Mouse (Mus musculus) lung, postnatal 0 days (tissue): ENCODE measurements at regions not wholly inside any gene's neighbourhood (a gene's known extent, or its start where the extent isn't known, plus 50 kb on each side); places are given as distances from the start of the nearest gene placed in this dataset.
A peak's percentile ranks its signal among the peaks of the same experiment; 100 is the strongest.
"Not testable (repeated sequence)": the region's sequence is repeated elsewhere in the genome, so short reads cannot be mapped to it uniquely, and the experiment has no call there.

Source experiments
- ATAC-seq: fragments of 200-750 bp; cut with Nextera tagmentation; 2 replicates; pipeline ENCODE4 v1.8.0; 2017; ENCODE audit warnings: moderate library complexity
- DNase-seq: peaks from one replicate; pipeline ENCODE4 v3.0.0-alpha.2; 2016; ENCODE audit warnings: low spot score
- H3K27ac ChIP-seq: fragments of 300-500 bp; sonication (generic); 2 replicates; pipeline ENCODE4 v1.5.1; 2014; ENCODE audit warnings: antibody characterized with exemption, mild to moderate bottlenecking, low read length, mixed read lengths
- H3K27me3 ChIP-seq: fragments of 300-500 bp; sonication (generic); replicated peaks from 2 replicates; pipeline ENCODE4 v1.6.1; 2014; ENCODE audit warnings: low read length, mixed read lengths; ENCODE audit not compliant: insufficient read depth
- H3K36me3 ChIP-seq: fragments of 300-500 bp; sonication (generic); 2 replicates; pipeline ENCODE4 v1.6.1; 2014; ENCODE audit warnings: low read length, mixed read lengths; ENCODE audit not compliant: insufficient read depth
- H3K4me1 ChIP-seq: fragments of 300-500 bp; sonication (generic); 2 replicates; pipeline ENCODE4 v1.6.1; 2014; ENCODE audit warnings: antibody characterized with exemption, low read depth, low read length, mixed read lengths; ENCODE audit not compliant: insufficient read depth
- H3K4me2 ChIP-seq: fragments of 300-500 bp; sonication (generic); replicated peaks from 2 replicates; pipeline ENCODE4 v1.6.1; 2014; ENCODE audit warnings: low read depth, mild to moderate bottlenecking, low read length, moderate library complexity, mixed read lengths
- H3K4me3 ChIP-seq: fragments of 300-500 bp; sonication (generic); 2 replicates; pipeline ENCODE4 v1.5.1; 2014; ENCODE audit warnings: low read depth, low read length
- H3K9ac ChIP-seq: fragments of 300-500 bp; sonication (generic); replicated peaks from 2 replicates; pipeline ENCODE4 v1.6.1; 2014; ENCODE audit warnings: low read depth, mild to moderate bottlenecking
- H3K9me3 ChIP-seq: fragments of 300-500 bp; sonication (generic); 2 replicates; pipeline ENCODE4 v1.6.1; 2016; ENCODE audit warnings: low read length, mixed read lengths
- CTCF ChIP-seq: IDR thresholded peaks from 2 replicates; pipeline ENCODE4 v1.5.1; 2016; ENCODE audit warnings: antibody characterized with exemption, mild to moderate bottlenecking
- EP300 ChIP-seq: IDR thresholded peaks from 2 replicates; pipeline ENCODE4 v1.6.1; 2016; ENCODE audit warnings: antibody characterized with exemption, mild to moderate bottlenecking, control low read depth
- WGBS: fragments of 180-500 bp; shearing (Covaris S2); extraction: QIAGEN DNeasy Blood & Tissue Kit; methylation state at CpG from one replicate; pipeline ENCODE4 v1.1.7; 2014; 5-methylcytosine and 5-hydroxymethylcytosine counted together

GRCm38 (mm10) chr3:22304145-22304544 is 227.7 kb downstream of the Tbl1xr1 start:
- no peaks in the 10 kb centered on the region for H3K4me1 ChIP-seq
- H3K9me3 ChIP-seq = no peaks in the 10 kb centered on the region
- no peak overlapping the region for H3K4me2 ChIP-seq
- ATAC-seq (no peak), DNase-seq (no peak)
- no peaks in the 10 kb centered on the region for H3K27me3 ChIP-seq
- no peak for TF ChIP-seq CTCF
- no peak for TF ChIP-seq EP300
- no peak overlapping the region for H3K4me3 ChIP-seq
- no peak overlapping the region for H3K27ac ChIP-seq
- no peaks in the 10 kb centered on the region for H3K36me3 ChIP-seq
- no peak overlapping the region for H3K9ac ChIP-seq
- WGBS = 38% methylated on average over 1 of the region's 1 CpGs

DNA sequence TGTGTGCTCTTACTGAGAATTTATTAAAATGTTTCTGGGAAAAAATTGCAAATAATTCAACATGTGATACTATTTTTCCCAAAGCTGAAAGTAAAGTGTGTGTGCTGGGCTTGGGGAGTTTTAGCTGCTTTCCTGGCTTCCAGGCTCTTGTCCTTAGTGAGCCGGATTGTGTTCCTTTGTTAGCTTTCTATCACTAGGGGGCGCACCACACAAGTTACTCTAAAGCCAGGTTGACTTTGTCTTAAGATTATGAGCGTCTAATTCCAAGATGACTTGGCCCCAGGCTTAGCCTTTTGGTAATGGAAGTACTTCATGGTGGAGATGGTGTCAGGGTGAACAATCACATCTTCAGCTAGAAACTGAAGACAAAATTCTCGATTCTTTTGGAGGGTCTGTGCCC is 230.2 kb downstream of the Tbl1xr1 start:
- Histone ChIP-seq H3K4me1 (no peaks in the 10 kb centered on the region), H3K36me3 (no peaks in the 10 kb centered on the region), H3K4me2 (no peak overlapping the region), H3K27ac (no peak overlapping the region), H3K27me3 (no peaks in the 10 kb centered on the region), H3K4me3 (no peak overlapping the region), H3K9ac (no peak overlapping the region), H3K9me3 (no peaks in the 10 kb centered on the region)
- WGBS = 71% methylated on average over 4 of the region's 4 CpGs
- TF ChIP-seq EP300 (no peak), CTCF (peak; percentile 53)
- DNase-seq (peak; percentile 19), ATAC-seq (no peak)

- 6% methylated on average over 4 of the region's 4 CpGs for WGBS
- Histone ChIP-seq H3K4me3 (no peak overlapping the region), H3K9me3 (no peaks in the 10 kb centered on the region), H3K9ac (no peak overlapping the region), H3K27me3 (no peaks in the 10 kb centered on the region), H3K27ac (no peak overlapping the region), H3K4me1 (no peaks in the 10 kb centered on the region), H3K4me2 (no peak overlapping the region), H3K36me3 (no peaks in the 10 kb centered on the region)
- no peak for ATAC-seq
- TF ChIP-seq CTCF = peak; percentile 92
- TF ChIP-seq EP300 = no peak
- DNase-seq = peak; percentile 37
Observed at GRCm38 (mm10) chr3:22308962-22309361, 232.5 kb downstream of the Tbl1xr1 start.

DNA sequence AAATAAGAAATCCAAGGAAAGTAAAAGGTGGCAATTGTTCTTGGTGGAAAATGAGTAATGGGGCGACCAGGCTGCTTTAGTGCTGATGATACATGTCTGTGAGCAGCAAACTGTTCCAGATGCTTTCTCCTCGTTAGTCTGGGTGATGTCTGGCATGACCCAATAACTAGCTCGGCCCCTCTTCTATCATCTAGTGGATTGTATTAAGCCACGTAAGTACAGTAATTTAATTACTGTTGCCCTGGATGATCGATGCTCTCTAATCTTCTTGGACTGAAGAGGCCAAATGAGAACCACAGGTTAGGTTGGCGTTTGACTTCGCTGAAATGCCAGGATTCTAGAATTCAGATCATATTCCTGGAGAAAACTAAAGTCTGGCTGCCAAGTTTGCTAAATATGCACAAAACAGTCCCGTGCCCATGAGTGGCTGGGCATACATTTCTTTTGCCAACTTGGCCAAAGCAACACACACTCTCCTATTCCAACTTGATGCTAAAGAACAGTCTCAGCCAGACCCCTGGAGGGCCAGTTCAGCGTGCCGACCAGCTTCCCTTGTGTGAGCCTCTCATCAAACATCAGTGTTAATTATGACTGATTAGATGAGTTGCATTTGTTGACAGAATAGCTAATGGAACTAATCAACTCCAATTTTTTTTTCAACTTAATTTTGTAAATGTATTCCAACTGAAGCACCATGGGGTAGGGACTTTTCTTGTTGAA is 240.2 kb downstream of the Tbl1xr1 start:
- Histone ChIP-seq H3K4me2 (no peak overlapping the region), H3K4me1 (no peaks in the 10 kb centered on the region), H3K36me3 (no peaks in the 10 kb centered on the region), H3K9me3 (no peaks in the 10 kb centered on the region), H3K27me3 (no peaks in the 10 kb centered on the region), H3K9ac (no peak overlapping the region), H3K27ac (no peak overlapping the region), H3K4me3 (no peak overlapping the region)
- WGBS = 78% methylated on average over 10 of the region's 10 CpGs
- ATAC-seq = no peak
- no peak for TF ChIP-seq CTCF
- no peak for TF ChIP-seq EP300
- DNase-seq = no peak

GRCm38 (mm10) chr3:22320425-22320824 is 244.0 kb downstream of the Tbl1xr1 start:
- H3K36me3 ChIP-seq, H3K4me1 ChIP-seq, DNase-seq, ATAC-seq, H3K27ac ChIP-seq, H3K27me3 ChIP-seq, H3K4me2 ChIP-seq, H3K9ac ChIP-seq, H3K9me3 ChIP-seq, H3K4me3 ChIP-seq: not testable (repeated sequence)
- 88% methylated on average over 1 of the region's 1 CpGs for WGBS

DNA sequence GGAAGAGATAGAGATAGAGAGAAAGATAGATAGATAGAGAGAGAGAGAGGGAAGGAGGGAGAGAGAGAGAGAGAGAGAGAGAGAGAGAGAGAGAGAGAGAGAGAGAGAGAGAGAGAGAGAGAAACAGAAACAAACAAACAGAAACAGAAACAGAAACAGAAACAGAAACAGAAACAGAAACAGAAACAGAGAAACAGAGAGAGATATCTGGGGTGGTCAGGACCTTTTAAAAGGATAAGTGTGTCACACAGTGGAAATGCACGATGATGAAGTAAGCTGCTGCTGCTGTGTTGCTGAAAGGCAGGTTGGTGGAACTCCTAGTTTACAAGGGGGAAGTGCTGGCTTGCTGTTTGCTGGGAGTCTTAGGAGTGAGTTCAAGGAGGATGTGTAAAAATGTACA is 254.8 kb downstream of the Tbl1xr1 start:
- WGBS = 62% methylated on average over 1 of the region's 1 CpGs
- DNase-seq = no peak
- Histone ChIP-seq H3K9ac (no peak overlapping the region), H3K9me3 (no peaks in the 10 kb centered on the region), H3K27ac (no peak overlapping the region), H3K36me3 (no peaks in the 10 kb centered on the region), H3K4me3 (no peak overlapping the region), H3K4me2 (no peak overlapping the region), H3K27me3 (no peaks in the 10 kb centered on the region), H3K4me1 (no peaks in the 10 kb centered on the region)
- ATAC-seq = no peak
- TF ChIP-seq EP300 (no peak), CTCF (no peak)
